Mouse (Mus musculus) embryo, embryonic 11.5 days (tissue): Measurements from ENCODE around the gene Fam122c.
A peak's percentile ranks its signal among the peaks of the same experiment; 100 is the strongest.

Experiments used
- DNase-seq: peaks from one replicate; pipeline ENCODE4 v3.0.0-alpha.2; 2012; ENCODE audit warnings: low read depth, low spot score

Gene Fam122c

DNA sequence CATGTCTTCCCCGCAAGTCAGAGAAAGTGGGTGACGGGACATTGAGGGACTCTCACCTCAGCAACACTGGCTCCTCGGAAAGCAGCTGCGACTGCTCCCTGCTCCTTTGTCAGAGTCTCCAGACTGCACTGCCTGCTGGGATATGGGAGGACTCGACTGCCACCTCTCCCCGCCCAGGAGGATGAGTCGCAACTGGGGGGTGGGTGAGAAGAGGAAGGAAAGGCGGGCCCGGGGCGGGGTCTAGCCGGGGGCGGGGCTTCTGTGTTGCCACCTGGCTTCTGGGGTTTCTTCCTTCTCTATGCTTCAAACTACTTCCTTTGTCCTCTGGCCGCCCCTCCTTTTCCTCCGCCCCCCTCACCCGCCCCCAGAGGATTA, 97.1 kb downstream of the Fam122c start, which contains the start of gene Mospd1:
Gene Mospd1 (minus strand): TSS at position 137 of the 375 bp plus-strand sequence.
- peak; percentile 67 for DNase-seq
